Mouse (Mus musculus): ENCODE measurements around the gene Polr2h. TPM values are rescaled to one million over a fixed set of nuclear protein-coding genes. Genes with fewer than 3 reads are reported as not detected.
"Not testable (repeated sequence)": the region's sequence is repeated elsewhere in the genome, so short reads cannot be mapped to it uniquely, and the experiment has no call there.

Gene Polr2h
- 98.6 and 105 TPM in 2 replicates for polyA plus RNA-seq (2015; fragmentation: Nextera tagmentation; extraction: Ambion mirVana)

DNA sequence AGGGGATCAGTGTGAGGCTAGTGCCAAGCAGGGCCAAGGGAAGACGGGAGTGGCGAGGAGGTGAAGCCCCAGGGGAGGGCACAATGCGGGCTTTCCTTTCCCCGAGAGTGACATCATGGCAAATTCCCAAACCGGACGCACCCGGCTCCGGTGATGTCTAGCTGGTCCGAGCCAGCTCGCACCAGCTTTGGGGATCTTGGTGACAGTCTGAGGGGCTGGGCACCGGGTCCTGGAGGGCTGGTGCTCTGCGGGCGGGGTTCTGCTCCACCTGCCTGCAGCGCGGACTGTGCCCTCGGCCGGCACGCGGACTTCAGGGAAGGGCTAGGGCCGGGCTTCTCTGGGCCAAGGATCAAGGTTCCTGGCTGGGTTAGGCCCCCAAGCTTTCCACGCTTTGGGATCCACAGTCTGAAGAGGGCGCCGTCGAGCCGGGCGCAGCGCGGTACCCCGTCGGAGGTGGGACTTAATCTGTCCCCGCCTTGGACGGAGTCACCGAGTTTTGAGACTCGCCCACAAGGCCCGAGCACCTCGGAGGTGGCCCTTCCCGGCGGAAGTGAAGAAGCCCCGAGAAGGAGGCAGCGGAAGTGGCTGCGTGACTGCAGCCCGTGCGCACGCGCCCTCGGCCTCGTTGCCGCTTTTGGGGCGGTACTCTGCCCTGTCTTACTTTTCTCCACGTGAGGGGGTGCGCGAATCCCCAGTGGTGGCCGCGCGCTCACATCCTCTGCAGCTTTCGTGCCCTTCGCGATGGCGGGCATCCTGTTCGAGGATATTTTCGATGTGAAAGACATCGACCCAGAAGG is at the start of gene Polr2h, which contains the start of gene Clcn2:
Gene Polr2h (plus strand): TSS at position 485 of the 797 bp plus-strand sequence.
Gene Clcn2 (minus strand): TSS at position 566 of the 797 bp plus-strand sequence.
- WGBS: under 1% methylated on average over 61 of the region's 62 CpGs
- ATAC-seq (replicated peaks; ENCODE audit: low FRiP score, low read depth): peak; percentile 89

GRCm38 (mm10) chr16:20668013-20668412 is 49.5 kb upstream of the Polr2h start, which contains the start of gene Eif4g1:
Gene Eif4g1, plus strand, starts transcription at chr16:20668313.
- DNase-seq (ENCODE audit: low spot score); H3K27me3 ChIP-seq (ENCODE audit: insufficient read depth, low read length); H3K9me3 ChIP-seq (replicated peaks; ENCODE audit: low read length); H3K36me3 ChIP-seq (ENCODE audit: insufficient read depth, low read length); H3K4me2 ChIP-seq (ENCODE audit: low read length); H3K4me1 ChIP-seq (replicated peaks; ENCODE audit: insufficient read depth, low read length); H3K9ac ChIP-seq (ENCODE audit: low read depth, low read length); ATAC-seq (replicated peaks; ENCODE audit: low FRiP score, low read depth); H3K4me3 ChIP-seq (replicated peaks; ENCODE audit: low read depth, low read length); H3K27ac ChIP-seq: not testable (repeated sequence)
- WGBS: 95% methylated on average over 3 of the region's 6 CpGs

More for the DNA sequence above, at the start of gene Polr2h, which contains the start of gene Clcn2:
- DNase-seq (ENCODE audit: low spot score): peak; percentile 97
- H3K4me1 ChIP-seq (replicated peaks; ENCODE audit: insufficient read depth, low read length): peaks cover 15% of the 10 kb centered on the region
- no peaks in the 10 kb centered on the region for H3K9me3 ChIP-seq (replicated peaks; ENCODE audit: low read length)
- no peaks in the 10 kb centered on the region for H3K27me3 ChIP-seq (ENCODE audit: insufficient read depth, low read length)
- peak; percentile 72 for TF ChIP-seq CTCF (IDR thresholded peaks at IDR 0.05; ENCODE audit: low read depth)
- peak within 1 kb of the TSS; percentile 71 for H3K9ac ChIP-seq (ENCODE audit: low read depth, low read length)
- H3K27ac ChIP-seq: peak within 1 kb of the TSS; percentile 97
- H3K4me3 ChIP-seq (replicated peaks; ENCODE audit: low read depth, low read length): peak within 1 kb of the TSS; percentile 55
- H3K36me3 ChIP-seq (ENCODE audit: insufficient read depth, low read length): peaks cover 16% of the 10 kb centered on the region
- peak within 1 kb of the TSS; percentile 92 for H3K4me2 ChIP-seq (ENCODE audit: low read length)

DNA sequence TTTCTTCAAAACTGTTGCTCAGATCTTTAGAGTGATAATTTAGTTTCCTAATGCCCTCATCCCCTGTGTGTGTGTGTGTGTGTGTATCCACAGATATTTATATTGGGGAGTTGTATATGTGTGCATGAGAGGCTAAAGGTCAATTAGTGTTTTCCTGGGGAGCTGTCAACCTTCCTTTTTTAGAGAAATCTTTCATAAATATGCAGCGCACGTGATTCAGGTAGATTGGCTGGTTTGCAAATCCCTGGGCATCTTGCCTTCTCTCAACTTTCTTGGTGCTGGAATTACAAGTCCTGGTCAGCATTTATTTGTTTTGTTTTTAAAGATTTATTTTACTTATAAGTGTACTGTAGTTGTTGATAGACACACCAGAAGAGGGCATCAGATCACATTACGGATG is 47.2 kb upstream of the Polr2h start:
- H3K9me3 ChIP-seq (replicated peaks; ENCODE audit: low read length): no peaks in the 10 kb centered on the region
- H3K36me3 ChIP-seq (ENCODE audit: insufficient read depth, low read length): peaks cover 9% of the 10 kb centered on the region; the same call in 1 of the 2 replicates
- no peak for TF ChIP-seq CTCF (IDR thresholded peaks at IDR 0.05; ENCODE audit: low read depth)
- no peaks in the 10 kb centered on the region for H3K27me3 ChIP-seq (ENCODE audit: insufficient read depth, low read length)
- ATAC-seq (replicated peaks; ENCODE audit: low FRiP score, low read depth): no peak
- no peak overlapping the region for H3K9ac ChIP-seq (ENCODE audit: low read depth, low read length)
- peaks cover 7% of the 10 kb centered on the region; the same call in 1 of the 2 replicates for H3K4me1 ChIP-seq (replicated peaks; ENCODE audit: insufficient read depth, low read length)
- H3K4me3 ChIP-seq (replicated peaks; ENCODE audit: low read depth, low read length): no peak overlapping the region
- 80% methylated on average over 3 of the region's 3 CpGs for WGBS
- H3K27ac ChIP-seq: no peak overlapping the region
- no peak for DNase-seq (ENCODE audit: low spot score)
- H3K4me2 ChIP-seq (ENCODE audit: low read length): no peak overlapping the region

GRCm38 (mm10) chr16:20671886-20672285 is 45.6 kb upstream of the Polr2h start:
- 25% methylated on average over 6 of the region's 6 CpGs for WGBS
- H3K9ac ChIP-seq (ENCODE audit: low read depth, low read length): no peak overlapping the region
- no peak for TF ChIP-seq CTCF (IDR thresholded peaks at IDR 0.05; ENCODE audit: low read depth)

DNA sequence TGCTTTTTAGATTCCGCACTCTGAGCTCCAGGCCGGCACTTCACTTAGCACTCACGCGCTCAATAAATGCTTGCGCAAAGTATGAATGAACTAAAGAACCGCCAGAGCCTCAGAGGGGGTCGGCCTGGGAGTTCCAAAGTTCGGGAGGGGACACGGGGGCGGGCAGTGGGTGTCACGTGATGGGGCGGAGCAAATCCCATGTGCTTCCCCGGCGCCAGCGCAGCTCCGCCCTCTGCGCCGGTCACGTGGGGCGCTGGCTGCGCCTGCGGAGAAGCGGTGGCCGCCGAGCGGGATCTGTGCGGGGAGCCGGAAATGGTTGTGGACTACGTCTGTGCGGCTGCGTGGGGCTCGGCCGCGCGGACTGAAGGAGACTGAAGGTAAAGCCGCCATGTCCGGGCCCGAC is 45.0 kb upstream of the Polr2h start:
- Histone ChIP-seq H3K9ac (ENCODE audit: low read depth, low read length) (peak overlapping the region; percentile 97), H3K4me3 (replicated peaks; ENCODE audit: low read depth, low read length) (peak overlapping the region; percentile 95), H3K27me3 (ENCODE audit: insufficient read depth, low read length) (no peaks in the 10 kb centered on the region), H3K36me3 (ENCODE audit: insufficient read depth, low read length) (peaks cover 27% of the 10 kb centered on the region), H3K4me1 (replicated peaks; ENCODE audit: insufficient read depth, low read length) (peaks cover 7% of the 10 kb centered on the region; the same call in 1 of the 2 replicates), H3K4me2 (ENCODE audit: low read length) (peak overlapping the region; percentile 67), H3K9me3 (replicated peaks; ENCODE audit: low read length) (no peaks in the 10 kb centered on the region), H3K27ac (peak overlapping the region; percentile 97)
- under 1% methylated on average over 32 of the region's 38 CpGs for WGBS
- no peak for TF ChIP-seq CTCF (IDR thresholded peaks at IDR 0.05; ENCODE audit: low read depth)
- ATAC-seq (replicated peaks; ENCODE audit: low FRiP score, low read depth) (peak; percentile 92), DNase-seq (ENCODE audit: low spot score) (peak; percentile 97)

More at GRCm38 (mm10) chr16:20671886-20672285, 45.6 kb upstream of the Polr2h start:
- Histone ChIP-seq H3K4me2 (ENCODE audit: low read length) (peak overlapping the region; percentile 67), H3K4me3 (replicated peaks; ENCODE audit: low read depth, low read length) (peak overlapping the region; percentile 95), H3K36me3 (ENCODE audit: insufficient read depth, low read length) (peaks cover 21% of the 10 kb centered on the region; the same call in 1 of the 2 replicates), H3K27ac (peak overlapping the region; percentile 47; the same call in 1 of the 2 replicates), H3K4me1 (replicated peaks; ENCODE audit: insufficient read depth, low read length) (peaks cover 7% of the 10 kb centered on the region; the same call in 1 of the 2 replicates), H3K27me3 (ENCODE audit: insufficient read depth, low read length) (no peaks in the 10 kb centered on the region), H3K9me3 (replicated peaks; ENCODE audit: low read length) (no peaks in the 10 kb centered on the region)
- DNase-seq (ENCODE audit: low spot score): no peak
- ATAC-seq (replicated peaks; ENCODE audit: low FRiP score, low read depth): no peak

- under 1% methylated on average over 55 of the region's 78 CpGs for WGBS
- Histone ChIP-seq H3K9me3 (replicated peaks; ENCODE audit: low read length) (no peaks in the 10 kb centered on the region), H3K9ac (ENCODE audit: low read depth, low read length) (peak overlapping the region; percentile 97), H3K27me3 (ENCODE audit: insufficient read depth, low read length) (no peaks in the 10 kb centered on the region), H3K36me3 (ENCODE audit: insufficient read depth, low read length) (peaks cover 34% of the 10 kb centered on the region), H3K27ac (peak overlapping the region; percentile 97), H3K4me2 (ENCODE audit: low read length) (peak overlapping the region; percentile 67), H3K4me3 (replicated peaks; ENCODE audit: low read depth, low read length) (peak overlapping the region; percentile 95), H3K4me1 (replicated peaks; ENCODE audit: insufficient read depth, low read length) (peaks cover 7% of the 10 kb centered on the region; the same call in 1 of the 2 replicates)
- no peak for TF ChIP-seq CTCF (IDR thresholded peaks at IDR 0.05; ENCODE audit: low read depth)
- DNase-seq (ENCODE audit: low spot score): peak; percentile 55
- peak; percentile 82 for ATAC-seq (replicated peaks; ENCODE audit: low FRiP score, low read depth)
Observed at GRCm38 (mm10) chr16:20672965-20673705, 44.3 kb upstream of the Polr2h start.

Data from kidney, postnatal 0 days (tissue).